Mouse (Mus musculus) stomach, embryonic 16.5 days (tissue): Measurements from ENCODE around the gene Ctsa. TPM values are rescaled to one million over a fixed set of nuclear protein-coding genes. Genes with fewer than 3 reads are reported as not detected.
"Not testable (repeated sequence)": the region's sequence is repeated elsewhere in the genome, so short reads cannot be mapped to it uniquely, and the experiment has no call there.

Experiments used
- ATAC-seq: fragments of 200-750 bp; cut with Nextera tagmentation; 2 replicates; pipeline ENCODE4 v1.8.0; 2017; ENCODE audit warnings: moderate number of reproducible peaks, moderate TSS enrichment; ENCODE audit not compliant: insufficient read depth, low FRiP score
- H3K27ac ChIP-seq: fragments of 300-500 bp; sonication (generic); 2 replicates; pipeline ENCODE4 v1.5.1; 2014; ENCODE audit warnings: low read length
- H3K27me3 ChIP-seq: fragments of 300-500 bp; sonication (generic); 2 replicates; pipeline ENCODE4 v1.6.1; 2014; ENCODE audit warnings: low read length, control low read depth, mixed read lengths; ENCODE audit not compliant: control insufficient read depth, insufficient read depth
- H3K36me3 ChIP-seq: fragments of 300-500 bp; sonication (generic); 2 replicates; pipeline ENCODE4 v1.6.1; 2014; ENCODE audit warnings: low read length; ENCODE audit not compliant: control insufficient read depth, insufficient read depth
- H3K4me1 ChIP-seq: fragments of 300-500 bp; sonication (generic); 2 replicates; pipeline ENCODE4 v1.6.1; 2014; ENCODE audit warnings: low read length, control low read depth, mixed read lengths; ENCODE audit not compliant: control insufficient read depth, insufficient read depth
- H3K4me2 ChIP-seq: fragments of 300-500 bp; sonication (generic); 2 replicates; pipeline ENCODE4 v1.6.1; 2014; ENCODE audit warnings: low read depth, low read length, mixed read lengths
- H3K4me3 ChIP-seq: fragments of 300-500 bp; sonication (generic); replicated peaks from 2 replicates; pipeline ENCODE4 v1.5.1; 2014; ENCODE audit warnings: mild to moderate bottlenecking, low read length
- H3K9ac ChIP-seq: fragments of 300-500 bp; sonication (generic); 2 replicates; pipeline ENCODE4 v1.6.1; 2014; ENCODE audit warnings: low read length
- H3K9me3 ChIP-seq: fragments of 300-500 bp; sonication (generic); replicated peaks from 2 replicates; pipeline ENCODE4 v1.6.1; 2016; ENCODE audit warnings: low read length, control low read depth; ENCODE audit not compliant: control insufficient read depth
- WGBS: fragments of 180-500 bp; shearing (Covaris S2); extraction: QIAGEN DNeasy Blood & Tissue Kit; methylation state at CpG from one replicate; pipeline ENCODE4 v1.1.7; 2014; 5-methylcytosine and 5-hydroxymethylcytosine counted together
- polyA plus RNA-seq: library from polyadenylated mRNA; unstranded; fragments of >200 nt; fragmentation: Nextera tagmentation; extraction: Ambion mirVana; gene quantifications from 2 replicates; pipeline ENCODE4 v1.2.1, GENCODE M21; 2015

The Ctsa gene
- polyA plus RNA-seq, 1 experiment from 2014 or later, result 162 TPM

DNA sequence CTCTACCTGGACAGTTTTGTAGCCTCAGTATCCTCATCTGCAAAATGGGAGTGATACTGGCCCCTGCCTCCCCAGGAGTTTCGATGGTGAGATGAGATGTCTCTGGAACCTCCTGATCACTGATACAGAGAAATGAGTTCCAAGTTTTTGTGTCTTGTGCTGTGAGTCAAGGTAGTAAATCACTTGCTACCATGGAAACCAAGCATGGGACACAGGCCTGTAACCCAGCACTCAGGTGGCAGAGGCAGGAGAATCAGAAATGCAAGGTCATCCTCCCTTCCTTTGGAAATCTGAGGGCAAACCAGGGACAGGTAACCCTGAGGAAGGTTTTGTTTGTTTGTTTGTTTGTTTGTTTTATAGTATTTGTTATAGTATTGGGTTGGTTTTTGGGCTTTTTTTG lies 3.6 kb upstream of the Ctsa start:
- Histone ChIP-seq H3K36me3 (0 out of 2 replicates have a peak, but pooled peaks cover 5% of the 10 kb centered on the region), H3K9me3 (no peaks in the 10 kb centered on the region), H3K27me3 (no peaks in the 10 kb centered on the region), H3K27ac (no peak overlapping the region), H3K4me3 (no peak overlapping the region), H3K4me1 (peaks cover under 1% of the 10 kb centered on the region; the same call in 1 of the 2 replicates), H3K9ac (no peak overlapping the region), H3K4me2 (no peak overlapping the region)
- no peak for ATAC-seq
- 93% methylated on average over 1 of the region's 1 CpGs for WGBS

GRCm38 (mm10) chr2:164831029-164831428 lies 1.6 kb upstream of the Ctsa start:
- Histone ChIP-seq H3K4me3 (no peak overlapping the region), H3K9ac (no peak overlapping the region), H3K36me3 (no peaks in the 10 kb centered on the region), H3K9me3 (no peaks in the 10 kb centered on the region), H3K27ac (no peak overlapping the region), H3K4me2 (no peak overlapping the region), H3K4me1 (peaks cover 8% of the 10 kb centered on the region; the same call in 1 of the 2 replicates), H3K27me3 (no peaks in the 10 kb centered on the region)
- 88% methylated on average over 10 of the region's 10 CpGs for WGBS
- no peak for ATAC-seq

DNA sequence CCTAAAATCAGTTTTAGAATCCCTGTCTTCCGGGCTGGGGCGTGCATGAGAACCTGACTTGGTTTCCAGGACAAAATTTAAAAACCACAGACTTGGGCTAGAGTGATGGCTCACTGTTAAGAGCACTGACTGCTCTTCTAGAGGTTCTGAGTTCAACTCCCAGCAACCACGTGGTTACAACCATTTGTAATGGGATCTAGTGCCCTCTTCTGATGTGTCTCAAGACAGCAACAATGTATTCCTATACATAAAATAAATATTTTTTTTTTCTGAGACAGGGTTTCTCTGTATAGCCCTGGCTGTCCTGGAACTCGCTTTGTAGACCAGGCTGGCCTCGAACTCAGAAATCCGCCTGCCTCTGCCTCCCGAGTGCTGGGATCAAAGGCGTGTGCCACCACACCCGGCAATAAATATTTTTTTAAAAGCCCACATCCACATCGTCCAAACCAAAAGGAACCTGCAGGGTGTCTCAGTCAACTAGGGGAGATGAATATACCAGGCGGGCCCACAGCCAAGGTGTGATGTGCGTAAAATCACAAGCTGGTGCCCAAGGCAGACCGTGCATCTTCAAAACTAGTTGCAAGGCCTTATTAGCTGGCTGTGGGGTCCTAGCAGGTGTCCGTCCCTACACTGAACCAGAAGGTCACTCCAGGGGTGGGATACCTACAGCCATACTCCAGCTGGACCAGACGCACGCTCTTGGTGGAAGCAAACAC lies 483 bp upstream of the Ctsa start:
- WGBS, result 54% methylated on average over 16 of the region's 16 CpGs
- Histone ChIP-seq H3K4me1 (peaks cover 8% of the 10 kb centered on the region; the same call in 1 of the 2 replicates), H3K27ac (peak overlapping the region; percentile 91), H3K4me2 (peak overlapping the region; percentile 75), H3K9me3 (no peaks in the 10 kb centered on the region), H3K4me3 (peak overlapping the region; percentile 67), H3K36me3 (no peaks in the 10 kb centered on the region), H3K9ac (peak overlapping the region; percentile 87), H3K27me3 (no peaks in the 10 kb centered on the region)
- no peak for ATAC-seq

GRCm38 (mm10) chr2:164833314-164833959 lies 764 bp downstream of the Ctsa start, which contains the start of gene Neurl2:
Neurl2 (minus strand) TSS chr2:164833456.
- Histone ChIP-seq H3K36me3 (0 out of 2 replicates have a peak, but pooled peaks cover 1% of the 10 kb centered on the region), H3K27me3 (no peaks in the 10 kb centered on the region), H3K9me3 (no peaks in the 10 kb centered on the region), H3K4me2 (peak within 1 kb of the TSS; percentile 75), H3K4me1 (peaks cover 8% of the 10 kb centered on the region; the same call in 1 of the 2 replicates), H3K9ac (peak within 1 kb of the TSS; percentile 87), H3K27ac (peak within 1 kb of the TSS; percentile 91), H3K4me3 (peak within 1 kb of the TSS; percentile 67)
- under 1% methylated on average over 31 of the region's 31 CpGs for WGBS
- ATAC-seq, result peak; percentile 65

DNA sequence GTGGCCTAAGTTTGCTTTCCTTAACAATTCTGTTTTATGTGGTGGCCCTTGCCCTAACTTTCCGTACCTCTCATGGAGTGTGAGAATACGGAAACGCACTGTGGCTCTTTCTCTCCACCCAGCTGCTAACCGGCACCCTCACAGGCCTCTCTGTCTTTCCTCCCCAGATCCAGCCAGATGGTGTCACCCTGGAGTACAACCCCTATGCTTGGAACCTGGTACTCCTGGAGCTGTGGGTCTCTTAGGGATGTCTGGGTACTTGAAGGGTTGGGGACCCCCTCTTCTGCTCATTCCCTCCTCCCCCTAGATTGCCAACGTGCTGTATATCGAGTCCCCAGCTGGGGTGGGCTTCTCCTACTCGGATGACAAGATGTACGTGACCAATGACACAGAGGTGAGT lies 1.9 kb downstream of the Ctsa start:
- H3K27ac ChIP-seq, result peak overlapping the region; percentile 91; the same call in 1 of the 2 replicates
- peak overlapping the region; percentile 67 for H3K4me3 ChIP-seq
- H3K4me2 ChIP-seq, result peak overlapping the region; percentile 75
- H3K4me1 ChIP-seq, result peaks cover 8% of the 10 kb centered on the region; the same call in 1 of the 2 replicates
- H3K27me3 ChIP-seq, result no peaks in the 10 kb centered on the region
- WGBS, result 40% methylated on average over 8 of the region's 8 CpGs
- H3K36me3 ChIP-seq, result 0 out of 2 replicates have a peak, but pooled peaks cover 5% of the 10 kb centered on the region
- ATAC-seq, result no peak
- peak overlapping the region; percentile 87 for H3K9ac ChIP-seq
- no peaks in the 10 kb centered on the region for H3K9me3 ChIP-seq

- H3K9ac ChIP-seq, result no peak overlapping the region
- H3K4me3 ChIP-seq, result no peak overlapping the region; the same call in 1 of the 2 replicates
- no peak overlapping the region for H3K27ac ChIP-seq
- H3K9me3 ChIP-seq, result no peaks in the 10 kb centered on the region
- 0 out of 2 replicates have a peak, but pooled peaks cover 5% of the 10 kb centered on the region for H3K36me3 ChIP-seq
- H3K4me2 ChIP-seq, result 0 out of 2 replicates have a peak overlapping the region, but pooled peaks have one; percentile 75
- ATAC-seq, result no peak
- peaks cover 8% of the 10 kb centered on the region; the same call in 1 of the 2 replicates for H3K4me1 ChIP-seq
- WGBS, result 93% methylated on average over 4 of the region's 4 CpGs
- H3K27me3 ChIP-seq, result no peaks in the 10 kb centered on the region
Observed at GRCm38 (mm10) chr2:164835164-164835563, 2.5 kb downstream of the Ctsa start.

DNA sequence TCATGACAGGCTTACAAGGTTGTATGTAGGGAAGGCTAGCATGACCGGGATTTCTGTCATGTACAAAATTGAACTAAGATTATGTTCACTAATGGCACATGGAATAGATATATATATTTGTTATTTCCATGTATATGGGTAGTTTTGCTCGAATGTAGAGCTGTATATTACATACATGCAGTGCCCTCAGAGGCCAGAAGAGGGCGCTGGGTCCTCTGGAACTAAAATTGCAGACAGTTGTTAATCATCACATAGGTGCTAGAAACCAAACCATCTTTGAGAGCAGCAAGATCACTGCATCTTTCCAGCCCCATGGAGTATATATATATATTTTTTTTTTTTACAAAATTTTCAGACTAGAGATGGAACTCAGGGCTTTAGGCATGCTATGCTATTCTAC lies 13.1 kb downstream of the Ctsa start:
- no peaks in the 10 kb centered on the region for H3K9me3 ChIP-seq
- no peak overlapping the region for H3K4me2 ChIP-seq
- ATAC-seq, result no peak
- no peaks in the 10 kb centered on the region for H3K27me3 ChIP-seq
- H3K4me3 ChIP-seq, result no peak overlapping the region
- H3K27ac ChIP-seq, result no peak overlapping the region
- H3K4me1 ChIP-seq, result no peaks in the 10 kb centered on the region
- WGBS, result 56% methylated on average over 3 of the region's 3 CpGs
- 0 out of 2 replicates have a peak, but pooled peaks cover 7% of the 10 kb centered on the region for H3K36me3 ChIP-seq
- H3K9ac ChIP-seq, result no peak overlapping the region

- no peak overlapping the region for H3K4me3 ChIP-seq
- no peak overlapping the region for H3K4me2 ChIP-seq
- no peak overlapping the region for H3K27ac ChIP-seq
- no peak overlapping the region for H3K9ac ChIP-seq
- WGBS, result 74% methylated on average over 8 of the region's 8 CpGs
- no peaks in the 10 kb centered on the region for H3K4me1 ChIP-seq
- no peaks in the 10 kb centered on the region for H3K27me3 ChIP-seq
- no peaks in the 10 kb centered on the region for H3K9me3 ChIP-seq
- peaks cover 7% of the 10 kb centered on the region; the same call in 1 of the 2 replicates for H3K36me3 ChIP-seq
- ATAC-seq, result no peak
Observed at GRCm38 (mm10) chr2:164850061-164850460, 17.4 kb downstream of the Ctsa start.

- H3K27me3 ChIP-seq, H3K4me2 ChIP-seq, H3K27ac ChIP-seq, H3K9me3 ChIP-seq, H3K36me3 ChIP-seq, H3K9ac ChIP-seq, H3K4me3 ChIP-seq, ATAC-seq: not testable (repeated sequence)
- 76% methylated on average over 5 of the region's 5 CpGs for WGBS
- peaks cover 16% of the 10 kb centered on the region for H3K4me1 ChIP-seq
Observed at GRCm38 (mm10) chr2:164855572-164855971, 22.9 kb downstream of the Ctsa start.
